Mouse (Mus musculus): ENCODE results near the gene Heca.

DNA sequence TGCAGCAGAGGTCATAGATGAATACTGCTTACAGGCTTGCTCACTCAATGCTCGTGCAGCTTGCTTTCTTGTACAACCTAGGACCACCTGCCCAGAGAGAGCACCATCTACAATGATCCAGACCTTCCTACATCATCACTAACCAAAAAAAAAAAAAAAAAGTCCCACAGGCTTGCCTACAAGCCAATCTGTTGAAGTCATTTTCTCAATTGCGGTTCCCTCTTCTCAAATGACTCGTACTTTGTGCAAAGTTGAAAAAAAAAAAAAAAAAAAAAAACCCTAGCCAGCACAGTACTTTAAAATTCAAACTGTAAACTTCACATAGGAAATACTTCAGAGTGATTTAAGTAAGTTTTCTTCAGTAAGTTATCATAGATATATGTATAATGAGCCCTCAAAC lies 23.7 kb downstream of the Heca start:
- no peak for TF ChIP-seq CTCF (conservative IDR thresholded peaks at IDR 0.05; ENCODE audit: low read length)
- TF ChIP-seq NANOG (IDR thresholded peaks at IDR 0.05; ENCODE audit: borderline replicate concordance, low read length) = no peak
- no peak for TF ChIP-seq POU5F1 (IDR thresholded peaks at IDR 0.05; ENCODE audit: borderline replicate concordance, low read length)

Data from E14TG2a.4 (cell line).